Mouse (Mus musculus) lung, adult 2 months (tissue): ENCODE data around the gene Apoe.

Experiments used
- CTCF ChIP-seq: fragments of 200-500 bp; IDR thresholded peaks from 2 replicates; pipeline ENCODE4 v1.5.1; 2011; ENCODE audit warnings: mild to moderate bottlenecking, low read length, control low read depth; ENCODE audit not compliant: insufficient read depth
- POLR2A ChIP-seq: fragments of 200-500 bp; IDR thresholded peaks from 2 replicates; pipeline ENCODE4 v1.6.1; 2011; ENCODE audit warnings: low read depth, mild to moderate bottlenecking, control low read depth, low read length, borderline replicate concordance; ENCODE audit errors: extremely low read depth

DNA sequence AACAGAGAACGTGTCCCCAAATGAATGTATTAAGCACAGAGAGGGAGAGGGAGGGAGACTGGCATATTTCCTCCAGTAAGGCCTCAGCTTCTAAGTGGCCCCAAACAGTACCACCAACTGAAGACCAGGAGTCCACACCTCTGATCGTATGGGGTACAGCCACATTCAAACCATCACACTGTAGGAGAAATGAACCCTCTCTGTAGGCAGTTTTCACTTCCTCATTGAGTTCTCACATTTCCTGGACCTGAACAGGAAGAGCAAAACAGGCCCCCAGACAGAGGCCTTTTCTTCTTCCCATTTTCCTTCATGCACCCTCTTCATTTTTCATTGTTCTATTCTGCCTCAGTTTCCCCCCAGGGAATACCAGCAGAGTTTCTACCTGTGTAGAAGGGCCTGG, 31.6 kb downstream of the Apoe start:
- TF ChIP-seq CTCF (no peak), POLR2A (no peak)
